Mouse (Mus musculus) CD4-positive, CD25-positive, alpha-beta regulatory T cell, adult 4 months (primary cell): ENCODE measurements around the gene Nosip. TPM values are rescaled to one million over a fixed set of nuclear protein-coding genes. Genes with fewer than 3 reads are reported as not detected.

Source experiments
- ATAC-seq: one replicate; pipeline ENCODE4 v1.8.0; 2017
- polyA plus RNA-seq, 2 experiments: library from polyadenylated mRNA; unstranded; fragments of 100-300 nt; shearing (Covaris generic); gene quantifications; one replicate each; pipeline ENCODE4 v1.2.1; 2017

Nosip gene
- polyA plus RNA-seq, 2 experiments from 2014 or later, result 158 to 199 TPM

GRCm38 (mm10) chr7:45036702-45037101, 25.5 kb upstream of the Nosip start:
- ATAC-seq, result no peak

GRCm38 (mm10) chr7:45037720-45038361, 24.4 kb upstream of the Nosip start:
- ATAC-seq, result peak; percentile 77

- no peak for ATAC-seq
Measured at GRCm38 (mm10) chr7:45038411-45038810, 23.8 kb upstream of the Nosip start.

DNA sequence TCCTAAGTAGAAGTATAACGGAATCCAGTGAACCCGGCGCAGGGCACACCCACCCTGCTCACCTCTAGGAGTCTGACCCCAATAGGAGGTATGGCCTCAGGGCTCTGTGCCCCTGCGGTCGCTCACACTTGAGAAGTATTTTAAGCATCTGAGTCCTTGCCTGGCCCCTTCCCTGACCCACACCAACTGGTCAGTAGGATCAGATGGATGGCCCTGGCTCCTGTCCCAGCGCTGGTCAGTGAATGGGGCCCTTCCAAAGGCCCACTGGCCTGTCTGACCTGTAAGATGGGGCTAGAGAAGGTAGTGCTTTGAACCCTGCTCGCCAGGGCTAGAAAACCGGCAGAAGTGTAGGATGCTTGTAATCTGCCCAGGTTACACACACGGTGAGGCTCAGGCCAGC, 21.4 kb upstream of the Nosip start:
- no peak for ATAC-seq

DNA sequence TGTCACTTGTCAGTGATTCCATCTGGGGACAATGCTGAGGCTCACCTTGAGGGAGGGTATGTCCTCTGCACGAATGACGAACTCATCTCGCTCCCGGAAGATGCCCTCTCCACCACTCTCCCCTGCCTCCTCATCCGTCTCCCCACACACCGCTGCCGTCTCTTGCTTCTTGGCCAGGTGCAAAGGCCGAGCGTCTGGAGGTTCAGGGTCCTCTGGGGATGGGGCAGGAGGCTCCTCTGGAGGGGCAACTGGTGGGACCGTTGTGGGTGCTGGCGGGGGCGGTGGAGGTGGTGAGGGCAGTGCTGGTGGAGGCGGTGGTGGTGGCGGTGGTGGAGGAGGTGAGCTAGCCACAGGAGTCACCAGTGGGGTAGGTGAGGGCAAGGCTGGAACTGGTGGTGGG, 18.9 kb upstream of the Nosip start:
- ATAC-seq, result no peak

GRCm38 (mm10) chr7:45045741-45046140, 16.5 kb upstream of the Nosip start:
- no peak for ATAC-seq

DNA sequence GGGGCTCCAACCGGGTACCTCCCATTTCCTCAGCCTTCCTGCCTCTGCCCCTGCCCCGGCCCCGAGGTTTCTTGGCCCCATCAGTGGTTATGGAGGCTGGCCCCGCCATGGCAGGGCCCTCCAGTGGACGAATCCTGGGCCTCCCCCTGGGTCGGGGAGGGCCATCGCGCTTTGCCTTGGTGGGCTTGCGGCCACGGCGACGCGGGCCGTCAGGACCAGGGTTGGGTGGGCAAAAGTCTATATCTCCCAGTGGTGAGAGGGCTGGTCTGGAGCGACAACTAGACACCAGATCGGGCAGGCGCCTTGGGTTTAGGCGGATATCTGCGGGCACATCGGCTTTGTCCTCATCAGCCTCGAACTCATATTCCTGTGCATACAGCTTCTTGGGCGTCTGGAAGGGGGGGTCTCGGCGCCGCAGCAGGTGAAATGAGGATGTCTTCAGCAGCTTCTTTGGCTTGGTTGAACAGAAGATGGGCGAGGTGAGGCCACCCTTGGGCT, 15.3 kb upstream of the Nosip start:
- no peak for ATAC-seq

- ATAC-seq, result no peak
Measured at GRCm38 (mm10) chr7:45047491-45047890, 14.7 kb upstream of the Nosip start.

GRCm38 (mm10) chr7:45048001-45048890, 14.0 kb upstream of the Nosip start:
- ATAC-seq, result no peak

DNA sequence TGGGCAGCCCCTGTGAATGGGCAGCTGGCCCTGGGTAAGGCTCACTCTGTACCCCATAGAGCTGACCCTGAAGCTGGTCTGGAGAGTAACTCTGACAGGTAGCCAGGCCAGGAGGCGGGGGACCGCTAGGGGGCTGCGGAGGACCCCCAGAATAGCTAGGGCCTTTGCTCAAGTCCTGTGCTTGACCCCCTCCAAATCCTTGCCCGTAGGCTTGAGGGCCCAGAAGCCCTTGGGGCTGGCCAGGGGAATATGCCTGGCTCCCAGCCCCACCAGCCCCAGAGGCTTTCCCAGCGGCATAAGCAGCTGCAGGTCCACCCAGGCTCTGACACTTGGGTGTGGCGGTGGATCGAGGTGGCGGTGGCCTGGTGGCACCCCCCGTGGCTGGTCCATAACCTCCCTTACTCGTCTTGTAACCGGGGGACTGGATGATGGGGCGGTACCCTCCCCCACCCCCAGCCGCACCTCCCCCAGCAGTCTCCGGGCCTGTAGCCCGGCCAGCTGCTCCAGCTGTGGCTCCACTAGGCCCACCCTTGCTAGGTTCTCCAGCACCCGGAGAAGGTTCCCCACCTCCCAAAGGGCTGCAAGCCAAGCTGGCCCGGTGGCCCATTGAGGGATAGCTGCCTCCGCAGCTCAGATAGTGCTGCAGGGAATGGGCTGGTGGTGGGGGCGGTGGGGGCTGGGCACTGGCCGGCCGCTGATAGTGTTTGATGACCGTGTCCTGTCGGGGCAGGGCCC, 13.1 kb upstream of the Nosip start:
- no peak for ATAC-seq

- ATAC-seq, result no peak
Measured at GRCm38 (mm10) chr7:45050945-45051600, 11.2 kb upstream of the Nosip start.

GRCm38 (mm10) chr7:45051601-45051974, 10.6 kb upstream of the Nosip start:
- ATAC-seq, result no peak

DNA sequence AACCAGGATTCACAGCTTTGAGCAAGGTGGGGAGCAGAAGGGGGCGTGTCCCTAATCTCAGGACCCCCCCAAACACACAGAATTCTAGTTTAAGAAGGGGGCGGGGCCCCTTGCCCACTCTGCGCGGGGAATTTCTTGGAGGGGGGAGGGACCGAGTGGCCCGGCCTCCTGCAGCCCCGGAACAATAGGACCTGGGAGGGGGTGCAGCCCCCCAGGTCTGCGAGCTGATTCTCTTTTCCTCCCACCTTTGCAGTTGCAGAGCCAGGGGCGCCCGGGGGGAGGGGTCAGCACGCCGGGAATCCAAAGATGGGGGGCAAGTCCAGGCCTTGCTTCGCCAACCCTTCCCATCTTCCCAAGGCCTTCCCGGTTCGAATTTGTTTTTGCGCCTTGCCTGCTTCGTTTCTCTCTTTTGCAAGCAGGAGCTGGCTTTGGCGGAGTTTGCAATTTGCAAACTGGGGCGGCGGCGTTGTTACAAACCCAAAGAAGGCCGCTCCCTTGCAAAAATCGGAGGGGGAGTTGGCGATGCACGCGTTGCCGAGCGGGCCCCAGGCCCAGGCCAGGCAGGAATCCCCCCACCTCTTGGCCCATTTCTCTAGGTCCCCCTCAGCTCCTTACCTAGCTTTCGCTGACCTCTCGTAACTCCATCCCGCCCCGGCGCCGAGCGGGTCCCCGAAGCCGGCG, 9.9 kb upstream of the Nosip start:
- ATAC-seq, result no peak

- ATAC-seq, result no peak
Measured at GRCm38 (mm10) chr7:45052862-45053116, 9.4 kb upstream of the Nosip start, which contains the start of gene Prr12. Prr12 (minus strand) TSS chr7:45052881.

DNA sequence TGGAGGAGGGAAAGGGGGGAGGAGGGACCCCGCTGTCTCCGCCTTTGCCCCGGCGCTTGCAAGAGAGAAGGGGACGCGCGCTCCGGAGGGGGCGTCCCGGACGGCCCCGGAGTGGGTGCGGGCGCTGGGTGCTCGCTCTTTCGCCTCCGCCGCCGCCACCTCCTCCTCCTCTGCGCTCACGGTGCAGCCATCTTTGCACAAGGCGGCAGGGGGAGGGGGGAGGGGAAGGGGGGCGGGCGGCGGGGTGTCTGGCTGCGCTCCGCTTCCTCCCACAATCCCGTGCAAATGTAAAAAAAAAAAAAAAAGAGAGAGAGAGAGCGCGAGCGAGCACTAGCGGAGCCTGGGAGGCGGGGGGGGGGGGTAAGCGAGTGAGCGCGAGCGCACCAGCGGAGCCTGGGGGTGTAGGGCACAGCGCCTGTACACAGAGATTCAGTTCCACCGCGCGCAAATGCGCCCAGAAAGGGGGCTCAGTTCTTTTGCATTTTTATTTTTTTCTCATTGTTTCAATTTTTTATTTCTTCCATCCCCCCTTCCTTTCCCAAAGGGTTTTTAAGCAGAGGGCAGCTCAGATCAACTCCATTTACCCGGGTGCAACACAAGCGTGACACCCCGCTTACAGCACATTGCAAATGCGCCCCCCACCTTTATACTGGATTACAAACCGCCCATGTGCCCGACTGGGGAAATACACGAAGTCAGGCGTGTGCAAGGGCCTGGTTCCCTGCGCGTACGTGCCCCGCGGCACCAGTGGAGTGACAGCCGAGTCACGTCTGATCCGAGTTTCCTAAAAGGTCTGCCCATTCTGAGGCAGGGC, 8.9 kb upstream of the Nosip start:
- peak; percentile 44 for ATAC-seq

- peak; percentile 91 for ATAC-seq
Measured at GRCm38 (mm10) chr7:45053931-45054510, 8.2 kb upstream of the Nosip start.

GRCm38 (mm10) chr7:45056329-45056971, 5.8 kb upstream of the Nosip start:
- no peak for ATAC-seq

DNA sequence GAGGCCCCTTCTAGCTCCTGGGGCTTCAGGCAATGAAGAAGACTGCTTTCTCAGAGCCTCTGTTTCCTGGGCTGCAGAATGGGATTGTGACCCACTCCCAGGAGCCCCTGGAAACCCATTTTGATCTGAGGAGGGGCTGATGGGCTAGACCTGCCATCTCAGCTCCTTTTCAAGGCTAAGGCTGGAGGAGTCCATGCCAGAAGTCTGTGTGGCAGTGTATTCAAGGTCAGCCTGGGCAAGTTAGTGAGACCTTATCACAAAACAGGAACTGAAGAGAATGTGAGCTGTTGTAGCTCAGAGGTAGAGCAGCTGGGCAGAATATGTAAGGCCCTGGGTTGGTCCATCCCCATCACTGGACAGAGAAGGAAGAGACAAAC, 5.3 kb upstream of the Nosip start:
- ATAC-seq, result no peak

DNA sequence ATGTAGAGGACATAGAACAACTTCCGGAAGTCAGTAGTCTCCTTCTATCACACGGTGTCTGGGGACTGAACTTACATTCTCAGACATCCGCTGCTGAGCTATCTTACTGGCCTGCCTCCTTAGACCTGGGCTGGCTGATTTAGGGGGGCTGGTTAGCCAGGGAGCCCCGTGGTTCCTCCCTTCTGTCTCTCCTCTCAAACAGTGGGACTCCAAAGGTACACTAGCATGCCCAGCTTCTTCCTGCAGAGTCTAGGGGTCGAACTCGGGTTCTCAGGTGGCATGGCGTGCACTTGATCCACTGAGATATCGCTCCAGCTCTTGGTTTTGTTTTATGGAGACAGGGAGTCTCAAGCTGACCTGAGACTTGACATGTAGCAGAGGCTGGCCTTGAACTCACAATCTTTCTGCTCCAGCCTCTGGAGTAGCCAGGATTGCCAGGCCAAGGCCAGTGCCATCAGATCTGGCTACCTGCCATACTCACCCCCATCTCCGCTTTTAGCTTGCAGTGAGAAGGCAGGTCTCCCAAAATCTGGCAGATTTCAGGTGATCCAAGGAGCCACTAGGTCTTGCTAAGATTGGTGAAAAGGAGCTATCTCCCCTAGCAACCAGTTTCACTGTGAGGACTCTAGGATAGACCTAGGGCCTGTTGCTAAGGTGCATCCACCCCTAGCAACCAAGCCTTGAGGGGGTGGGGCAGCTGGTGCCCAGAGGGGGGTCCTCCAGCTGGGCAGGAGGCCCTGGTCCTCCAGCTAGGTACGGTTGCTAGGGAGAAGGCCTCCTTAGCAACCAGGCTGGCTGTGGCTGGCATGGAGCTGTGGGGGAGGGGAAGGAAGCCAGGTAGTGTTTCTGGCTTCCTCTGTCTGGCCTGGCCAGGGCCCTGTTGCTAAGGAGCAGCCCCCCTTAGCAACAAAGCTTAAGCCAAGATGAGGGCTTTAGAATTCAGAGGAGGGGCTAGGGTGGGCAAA, 3.3 kb upstream of the Nosip start:
- ATAC-seq, result no peak
